Mouse (Mus musculus): ENCODE data around the gene Trap1.
A peak's percentile ranks its signal among the peaks of the same experiment; 100 is the strongest.

- TF ChIP-seq CTCF (IDR thresholded peaks at IDR 0.05; ENCODE audit: control insufficient read depth, insufficient read depth, insufficient read length), result peak; percentile 80
- TF ChIP-seq USF1 (IDR thresholded peaks at IDR 0.05; ENCODE audit: low read depth), result no peak
- no peak for TF ChIP-seq MYOG (IDR thresholded peaks at IDR 0.05; ENCODE audit: control insufficient read depth, extremely low read depth, insufficient read length)
- no peak for TF ChIP-seq MAX (IDR thresholded peaks at IDR 0.05)
Observed at GRCm38 (mm10) chr16:4068588-4068987, 9.0 kb downstream of the Trap1 start.

Measured in C2C12 (cell line).